Mouse (Mus musculus) G1E (cell line): Measurements from ENCODE around the gene Als2cr12. TPM values are rescaled to one million over a fixed set of nuclear protein-coding genes. Genes with fewer than 3 reads are reported as not detected.

ENCODE experiments used
- ATAC-seq: 2 replicates; pipeline ENCODE4 v1.8.0; 2016; ENCODE audit warnings: mild to moderate bottlenecking; ENCODE audit not compliant: insufficient number of reproducible peaks, poor library complexity, low FRiP score, severe bottlenecking; ENCODE audit errors: extremely low read depth
- DNase-seq: peaks from one replicate; pipeline ENCODE4 v3.0.0; 2012; ENCODE audit warnings: low spot score
- H3K27me3 ChIP-seq: 2 replicates; pipeline ENCODE4 v1.6.1; 2012; ENCODE audit warnings: mild to moderate bottlenecking, low read length, inconsistent platforms; ENCODE audit not compliant: insufficient read depth
- H3K36me3 ChIP-seq: replicated peaks from 2 replicates; pipeline ENCODE3; 2012; ENCODE audit warnings: mild to moderate bottlenecking, inconsistent platforms
- H3K4me1 ChIP-seq: 2 replicates; pipeline ENCODE4 v1.6.1; 2012; ENCODE audit warnings: low read depth, low read length, inconsistent platforms, mixed read lengths; ENCODE audit not compliant: insufficient read depth
- H3K4me3 ChIP-seq: 2 replicates; pipeline ENCODE4 v1.5.1; 2012; ENCODE audit warnings: low read depth, mild to moderate bottlenecking, inconsistent platforms, low read length, moderate library complexity, mixed read lengths
- H3K9me3 ChIP-seq: replicated peaks from 2 replicates; pipeline ENCODE4 v1.6.1; 2012; ENCODE audit warnings: inconsistent platforms
- CTCF ChIP-seq: IDR thresholded peaks from 2 replicates; pipeline ENCODE4 v1.5.1; 2012; ENCODE audit warnings: low read depth, low read length, inconsistent platforms, mixed read lengths
- GATA1 ChIP-seq: IDR thresholded peaks from 2 replicates; pipeline ENCODE4 v1.6.1; 2012; ENCODE audit warnings: borderline replicate concordance, low read length, inconsistent platforms, mixed read lengths
- GATA2 ChIP-seq: IDR thresholded peaks from 2 replicates; pipeline ENCODE4 v1.6.1; 2012; ENCODE audit warnings: low read depth, low read length, inconsistent platforms, borderline replicate concordance
- POLR2AphosphoS5 ChIP-seq: IDR thresholded peaks from 2 replicates; pipeline ENCODE4 v1.6.1; 2012; ENCODE audit warnings: low read depth, low read length, inconsistent platforms; ENCODE audit not compliant: insufficient replicate concordance
- TAL1 ChIP-seq: conservative IDR thresholded peaks from 2 replicates; pipeline ENCODE4 v1.6.1; 2012; ENCODE audit warnings: low read depth, low read length, inconsistent platforms, mixed read lengths
- polyA plus RNA-seq: library from polyadenylated mRNA; stranded (reverse); fragments of >175 nt; gene quantifications from 2 replicates; pipeline ENCODE4 v1.2.3, GENCODE M21; 2012
- total RNA-seq, 2 experiments: library from RNA; stranded (forward) in 1 of 2; stranded (reverse) in 1 of 2; fragments of 200-1000 nt in 1 of 2; fragments of >200 nt in 1 of 2; fragmentation: Nextera tagmentation in 1 of 2; gene quantifications; 2 replicates each; pipeline ENCODE4 v1.2.3; 2014 to 2017

Als2cr12 gene
- total and polyA plus RNA-seq, 3 experiments, result 0.22 TPM; not detected in 2

DNA sequence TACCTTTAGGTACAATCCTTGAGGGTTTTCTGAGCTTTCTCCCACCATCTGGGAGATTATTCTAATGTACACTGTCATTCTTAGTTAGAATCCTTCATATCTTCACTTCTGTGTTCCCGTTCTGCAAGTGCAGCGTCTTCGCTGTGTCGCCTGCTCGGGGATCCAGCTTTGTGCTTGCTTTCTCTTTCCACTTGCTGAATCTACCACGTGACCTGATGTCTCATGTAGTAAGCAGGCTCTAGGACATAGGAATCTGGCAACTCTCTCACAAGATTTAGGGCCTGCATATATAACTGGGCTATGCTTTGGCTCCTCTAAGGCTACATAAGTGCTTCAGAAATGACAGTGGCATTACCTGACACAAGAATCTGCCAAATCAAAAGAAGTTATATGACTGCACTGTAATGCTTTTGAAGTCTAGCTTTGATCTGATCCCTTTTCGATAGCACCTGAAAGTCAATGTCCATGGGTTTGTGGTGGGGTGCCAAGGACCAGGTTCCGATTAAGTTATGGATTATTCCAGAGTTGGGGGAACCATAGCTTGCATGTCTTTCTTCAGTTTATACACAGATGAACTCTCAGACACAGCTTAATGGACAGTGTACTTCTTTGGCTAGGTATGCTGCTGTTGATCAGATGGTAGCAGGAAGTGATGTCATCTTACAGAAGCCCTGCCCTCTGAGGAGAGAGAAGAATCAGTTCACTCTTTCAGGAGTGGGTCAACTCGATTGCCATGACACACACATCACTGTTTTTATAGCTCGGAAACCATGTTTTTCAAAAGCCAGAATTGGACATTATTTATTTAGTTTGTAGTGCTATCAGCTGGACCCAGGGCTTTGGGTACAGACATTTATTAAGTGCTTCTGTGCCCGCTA, 38.5 kb upstream of the Als2cr12 start:
- Histone ChIP-seq H3K27me3 (no peaks in the 10 kb centered on the region), H3K9me3 (no peaks in the 10 kb centered on the region), H3K4me1 (no peaks in the 10 kb centered on the region), H3K36me3 (peaks cover 82% of the 10 kb centered on the region), H3K4me3 (no peak overlapping the region)
- TF ChIP-seq CTCF, result no peak
- no peak for TF ChIP-seq GATA2
- no peak for TF ChIP-seq POLR2AphosphoS5
- no peak for DNase-seq
- no peak for ATAC-seq

DNA sequence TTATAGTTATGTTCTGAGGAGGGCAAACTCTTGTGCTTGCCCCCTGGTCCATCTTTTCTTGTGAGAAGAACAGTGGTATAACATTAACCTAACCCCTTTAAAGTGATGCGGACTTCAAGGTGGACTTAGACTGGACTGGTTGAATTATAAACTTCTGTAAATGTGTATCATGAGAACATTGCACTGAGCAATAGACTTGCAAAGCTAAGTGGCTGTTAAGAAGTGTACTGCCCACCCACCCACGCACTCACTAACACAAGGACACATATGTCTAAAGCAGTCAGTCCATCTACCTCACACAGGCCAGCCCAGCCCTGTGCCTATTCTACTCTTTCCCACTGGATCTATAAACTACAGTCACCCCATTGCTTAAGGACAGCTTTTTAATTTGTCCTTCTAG, 37.8 kb upstream of the Als2cr12 start:
- no peak overlapping the region for H3K4me3 ChIP-seq
- no peaks in the 10 kb centered on the region for H3K9me3 ChIP-seq
- no peak for DNase-seq
- peaks cover 84% of the 10 kb centered on the region for H3K36me3 ChIP-seq
- no peak for ATAC-seq
- TF ChIP-seq GATA2 (no peak), POLR2AphosphoS5 (no peak), CTCF (no peak), TAL1 (no peak)
- H3K4me1 ChIP-seq, result no peaks in the 10 kb centered on the region
- H3K27me3 ChIP-seq, result no peaks in the 10 kb centered on the region

DNA sequence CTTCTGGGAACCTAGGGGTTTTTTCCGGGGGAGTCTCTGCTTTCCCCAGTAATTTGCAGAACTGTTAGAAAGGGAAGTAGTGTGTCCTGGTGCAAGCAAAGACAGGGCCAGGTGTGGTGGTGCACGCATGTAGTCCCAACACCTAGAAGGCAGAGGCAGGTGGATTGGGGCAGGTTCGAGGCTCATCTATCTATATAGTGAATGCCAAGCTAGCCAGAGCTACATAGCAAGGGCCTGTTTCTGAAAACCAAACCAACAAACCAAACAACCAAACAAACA, 32.7 kb upstream of the Als2cr12 start:
- Histone ChIP-seq H3K27me3 (no peaks in the 10 kb centered on the region), H3K4me3 (no peak overlapping the region), H3K36me3 (peaks cover 68% of the 10 kb centered on the region), H3K4me1 (peaks cover 4% of the 10 kb centered on the region), H3K9me3 (no peaks in the 10 kb centered on the region)
- TF ChIP-seq CTCF (no peak), GATA1 (no peak), TAL1 (no peak), POLR2AphosphoS5 (no peak), GATA2 (no peak)
- DNase-seq (no peak), ATAC-seq (no peak)

DNA sequence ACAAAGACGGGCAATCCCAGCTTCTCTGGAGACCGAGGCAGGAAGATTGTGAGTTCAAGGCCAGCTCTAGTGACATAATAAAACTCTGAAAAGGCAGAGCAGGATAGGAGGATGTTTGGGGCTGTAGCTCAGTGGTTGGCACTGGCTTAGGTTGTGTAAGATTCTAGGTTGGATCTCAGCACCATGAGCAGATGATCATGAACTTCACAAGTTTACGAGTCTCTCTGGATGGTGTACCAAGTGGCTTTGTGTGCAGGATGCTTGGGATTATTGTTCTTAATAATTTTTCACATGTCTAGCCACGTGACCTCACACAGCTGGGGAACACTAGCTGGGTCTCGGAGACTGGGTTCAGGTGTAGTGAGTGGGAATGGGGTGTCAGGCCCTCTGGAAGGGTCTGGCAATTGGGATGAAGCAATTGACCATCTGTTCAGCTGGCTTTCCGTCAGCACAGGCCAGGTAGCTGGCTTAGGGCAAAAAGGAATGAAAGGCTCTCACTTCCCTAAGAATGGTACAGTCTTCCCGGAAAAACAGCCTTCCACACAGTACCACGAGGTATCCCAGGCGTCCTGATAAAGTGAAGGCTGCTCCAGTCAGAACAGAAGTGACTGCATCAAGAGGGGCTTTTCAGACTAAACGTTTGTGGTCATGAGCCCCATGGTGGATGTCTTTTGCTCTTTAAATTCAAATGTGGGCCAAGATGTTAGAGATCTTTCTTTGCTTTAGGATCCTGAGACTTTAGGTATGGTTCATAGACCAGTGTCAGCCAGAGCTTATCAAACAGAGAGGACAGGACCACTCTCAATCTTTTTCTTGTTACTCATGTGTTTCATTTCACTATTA, 32.2 kb upstream of the Als2cr12 start:
- no peaks in the 10 kb centered on the region for H3K27me3 ChIP-seq
- TF ChIP-seq GATA2 (no peak), TAL1 (no peak), GATA1 (no peak), POLR2AphosphoS5 (no peak), CTCF (no peak)
- H3K4me1 ChIP-seq, result peaks cover 4% of the 10 kb centered on the region
- DNase-seq, result no peak
- H3K9me3 ChIP-seq, result no peaks in the 10 kb centered on the region
- H3K4me3 ChIP-seq, result no peak overlapping the region
- no peak for ATAC-seq
- peaks cover 69% of the 10 kb centered on the region for H3K36me3 ChIP-seq

DNA sequence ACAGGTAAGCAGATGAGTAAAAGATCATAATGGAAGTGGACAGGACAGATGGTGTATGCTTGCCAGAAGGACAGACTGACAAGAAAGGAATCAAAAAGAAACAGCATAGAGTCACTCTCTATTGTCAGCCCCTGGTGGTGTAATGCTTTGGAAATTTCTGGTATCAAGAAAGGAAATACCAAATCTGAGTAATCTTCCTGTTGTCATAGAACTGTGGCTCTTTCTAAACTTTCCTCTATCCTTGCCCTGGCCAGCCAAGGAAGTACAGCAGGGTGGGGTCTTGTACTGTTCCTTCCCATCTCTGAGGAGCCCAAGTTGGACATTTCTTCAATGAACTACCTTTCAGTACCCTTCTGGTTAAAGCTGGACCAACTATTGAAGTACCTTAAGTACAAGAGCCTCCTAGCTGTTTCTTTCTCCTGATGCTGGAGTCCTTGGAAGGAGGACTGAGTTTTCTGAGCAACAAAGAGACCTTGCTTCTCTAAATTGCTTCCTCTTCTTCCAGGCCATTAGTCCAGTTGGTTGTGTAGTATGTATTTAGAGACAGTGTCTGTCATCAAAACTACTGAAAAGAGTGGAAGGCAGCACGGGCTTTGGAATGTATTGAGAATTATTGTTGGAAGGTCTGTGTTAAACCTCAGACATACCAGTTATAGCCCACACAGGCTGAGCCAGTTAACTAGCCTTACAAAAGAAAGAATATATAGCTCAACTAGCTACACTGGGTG, 31.4 kb upstream of the Als2cr12 start:
- Histone ChIP-seq H3K4me1 (peaks cover 5% of the 10 kb centered on the region), H3K4me3 (no peak overlapping the region), H3K27me3 (no peaks in the 10 kb centered on the region), H3K36me3 (peaks cover 76% of the 10 kb centered on the region), H3K9me3 (no peaks in the 10 kb centered on the region)
- ATAC-seq, result no peak
- TF ChIP-seq GATA1 (no peak), GATA2 (no peak), TAL1 (no peak), CTCF (no peak), POLR2AphosphoS5 (no peak)
- no peak for DNase-seq

DNA sequence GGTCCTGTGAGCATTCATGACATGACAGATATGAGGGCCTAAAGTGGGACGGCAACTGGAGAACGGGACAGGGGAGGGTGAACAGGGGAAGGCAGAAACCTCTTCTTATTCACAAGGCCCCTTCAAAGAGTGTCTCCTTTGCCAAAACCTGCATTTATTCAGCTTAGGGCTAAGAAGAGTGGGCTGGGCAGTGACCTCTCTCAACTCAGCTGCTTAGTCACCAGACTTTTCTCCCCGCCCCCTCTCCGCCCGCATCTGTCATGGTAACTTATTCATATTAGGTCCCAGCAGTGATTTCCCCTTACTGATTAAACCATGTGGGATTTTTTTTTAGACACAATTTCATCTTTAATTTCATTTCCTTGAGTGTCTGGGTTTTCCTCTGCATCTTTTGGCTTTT, 30.0 kb upstream of the Als2cr12 start:
- Histone ChIP-seq H3K4me3 (no peak overlapping the region), H3K9me3 (no peaks in the 10 kb centered on the region), H3K36me3 (peaks cover 74% of the 10 kb centered on the region), H3K27me3 (no peaks in the 10 kb centered on the region), H3K4me1 (peaks cover 13% of the 10 kb centered on the region)
- DNase-seq, result no peak
- TF ChIP-seq TAL1, result no peak
- no peak for TF ChIP-seq GATA1
- TF ChIP-seq POLR2AphosphoS5, result no peak
- no peak for TF ChIP-seq CTCF
- no peak for TF ChIP-seq GATA2
- 0 out of 2 replicates have a peak, but pooled peaks have one; percentile 4 for ATAC-seq
